Mouse (Mus musculus) mature B cell (primary cell): ENCODE results near the gene Tenm4.
"Not testable (repeated sequence)": the region's sequence is repeated elsewhere in the genome, so short reads cannot be mapped to it uniquely, and the experiment has no call there.

Source experiments
- in situ Hi-C: fragments of 300-500 bp; cut with MboI; formaldehyde crosslinking; loops from 2 replicates; pipeline ENCODE4 v1.14.3; 2019

Gene Tenm4

DNA sequence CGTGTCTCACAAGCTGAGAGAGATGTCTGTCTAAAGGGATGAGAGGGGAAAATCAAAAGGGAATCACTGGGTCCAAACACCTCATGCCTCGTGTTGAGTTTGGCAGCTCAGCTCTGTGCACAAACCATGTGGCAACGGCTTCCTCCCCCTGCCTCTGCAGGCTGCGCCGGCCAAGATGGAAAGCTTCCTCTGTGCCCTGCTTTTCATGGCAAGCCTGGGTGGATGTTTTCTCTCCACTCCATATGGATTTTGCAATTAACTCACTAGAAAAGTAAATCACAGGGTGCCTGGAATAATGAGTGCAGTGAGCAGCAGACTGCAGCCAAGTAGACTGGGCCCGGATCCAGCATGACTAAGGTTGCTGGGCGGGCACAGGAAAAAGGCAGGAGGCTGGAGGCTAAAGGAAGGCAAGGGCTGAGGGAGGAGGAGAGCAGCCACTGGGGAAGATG lies 404.2 kb downstream of the Tenm4 start:
- in situ Hi-C loops = no loop called here

DNA sequence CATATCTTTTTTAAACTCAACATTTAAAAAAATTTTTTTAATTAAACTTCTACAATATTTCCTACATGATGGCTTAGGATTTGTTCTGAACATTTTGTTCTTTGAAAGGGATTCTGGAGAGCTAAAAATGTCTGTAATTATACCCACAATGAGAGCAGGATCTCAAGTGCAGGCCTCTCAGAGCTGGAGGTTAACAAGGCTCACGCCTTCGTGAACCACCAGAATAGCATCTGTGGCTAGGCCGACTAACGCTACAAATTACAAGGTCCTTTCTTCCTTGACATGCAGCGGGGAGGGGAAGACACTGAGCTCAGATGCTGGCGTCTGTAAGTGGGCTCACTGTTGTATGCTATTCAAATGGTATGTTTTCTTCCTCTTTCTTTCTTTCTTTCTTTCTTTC lies 411.7 kb downstream of the Tenm4 start:
- in situ Hi-C loops = no loop called here

DNA sequence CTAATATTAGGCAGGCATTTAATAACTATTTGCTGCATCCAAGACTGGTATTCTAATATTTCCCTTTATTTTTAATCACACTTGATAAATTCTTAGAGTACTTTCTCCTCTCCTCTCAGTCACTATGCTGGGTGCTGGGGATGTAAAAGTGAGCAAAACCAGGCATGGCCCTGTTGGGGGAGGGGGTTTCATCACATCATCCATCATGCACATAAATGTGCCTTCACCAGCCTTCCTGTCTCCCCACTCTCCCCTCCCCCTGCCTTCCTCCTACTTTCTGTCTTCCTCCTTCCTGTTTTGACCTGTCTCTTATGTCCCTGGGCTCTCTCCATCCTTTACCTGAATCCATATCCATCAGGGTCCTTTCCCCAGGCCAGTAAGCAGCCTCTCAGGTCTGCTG lies 416.4 kb downstream of the Tenm4 start:
- in situ Hi-C loops = no loop called here

DNA sequence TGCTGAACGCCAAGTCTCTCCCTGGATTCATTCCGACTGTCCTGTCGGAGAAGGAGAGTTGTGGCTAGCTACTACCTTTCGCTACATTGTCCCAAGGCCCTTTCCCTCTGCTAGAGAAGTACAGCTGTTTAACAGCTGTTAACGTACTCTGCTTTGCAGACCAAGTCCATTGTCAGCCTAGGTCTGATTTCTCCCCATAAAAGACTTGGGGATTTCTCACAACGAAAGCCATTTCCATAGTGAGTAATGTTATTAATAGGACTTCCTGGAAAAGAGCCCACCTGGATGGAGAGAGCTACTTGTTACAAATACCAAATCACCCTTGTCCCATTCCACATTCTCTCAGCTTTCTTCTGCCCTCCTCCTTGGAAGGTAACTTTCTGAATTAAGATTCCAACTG lies 417.5 kb downstream of the Tenm4 start:
- in situ Hi-C loops = no loop called here

DNA sequence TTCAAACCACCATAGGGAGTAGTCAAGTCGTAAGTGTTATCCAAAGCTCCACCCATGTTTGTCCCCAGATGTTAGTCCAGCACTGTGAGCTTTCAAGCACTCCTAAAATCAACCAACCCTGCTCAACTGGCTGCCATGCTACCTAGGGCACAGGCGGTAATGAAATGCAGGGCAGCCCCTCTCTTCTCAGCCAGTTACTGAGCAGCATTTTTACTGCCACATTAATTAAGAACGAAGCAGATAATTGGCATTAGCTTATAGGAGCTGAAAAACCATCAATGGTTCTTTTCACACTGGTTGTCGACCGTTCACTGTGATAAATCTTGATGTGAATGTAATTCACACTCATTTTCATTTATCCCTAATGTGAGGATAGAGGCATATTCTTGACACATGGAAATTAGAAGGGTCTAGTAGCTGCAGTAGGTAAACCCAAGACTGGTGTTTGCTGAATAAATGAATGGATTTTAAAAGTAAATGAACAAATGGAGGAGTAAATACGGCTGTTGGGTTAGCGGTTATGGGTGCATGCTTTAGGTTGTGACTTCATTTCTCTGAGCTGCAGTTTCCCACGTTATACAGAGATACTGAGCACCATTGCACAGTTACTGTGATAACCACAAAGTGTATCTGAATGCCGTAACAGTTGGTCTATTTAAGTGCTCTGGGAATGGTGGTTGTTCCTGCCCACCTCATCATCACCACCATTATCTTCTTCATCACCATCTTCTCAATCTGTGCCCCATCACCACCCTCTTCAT lies 424.7 kb downstream of the Tenm4 start:
- in situ Hi-C loops = no loop called here

DNA sequence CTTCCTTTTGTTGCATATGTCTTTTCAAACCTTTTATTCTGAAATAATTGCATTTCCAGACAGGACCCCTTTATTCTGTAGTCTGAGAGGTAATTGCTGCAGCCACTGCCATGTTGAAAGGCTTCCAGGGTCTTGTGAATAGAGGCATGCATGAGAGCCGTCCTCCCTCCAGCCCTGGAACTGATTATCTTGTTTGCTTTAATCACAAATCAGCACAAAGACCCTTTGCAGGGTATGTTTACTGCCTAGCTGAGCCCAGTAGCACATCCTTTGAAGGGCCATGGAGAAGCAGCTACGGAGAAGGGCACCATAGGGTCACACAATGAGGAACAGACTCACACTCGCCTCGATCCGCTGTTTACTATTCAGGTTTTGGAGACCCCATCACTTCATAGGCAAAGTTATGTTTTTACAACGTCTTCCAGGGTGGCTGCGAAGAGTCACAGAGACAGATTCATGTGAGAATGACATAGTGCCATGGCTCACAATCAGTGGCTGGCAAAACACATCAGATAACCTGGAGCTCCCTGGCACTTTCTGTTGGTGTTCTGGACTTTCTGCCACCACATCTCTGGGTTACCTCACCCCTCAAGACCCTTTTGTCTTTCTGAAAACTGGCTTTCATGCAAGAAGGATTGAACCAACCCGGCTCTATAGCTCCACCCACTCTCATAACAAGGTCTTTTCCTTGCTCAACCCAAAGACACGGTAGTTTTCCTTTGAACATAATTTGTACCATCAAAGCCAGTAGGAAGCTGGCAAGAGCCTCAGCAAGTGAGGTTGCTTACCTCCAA lies 425.6 kb downstream of the Tenm4 start:
- in situ Hi-C loops = no loop called here

DNA sequence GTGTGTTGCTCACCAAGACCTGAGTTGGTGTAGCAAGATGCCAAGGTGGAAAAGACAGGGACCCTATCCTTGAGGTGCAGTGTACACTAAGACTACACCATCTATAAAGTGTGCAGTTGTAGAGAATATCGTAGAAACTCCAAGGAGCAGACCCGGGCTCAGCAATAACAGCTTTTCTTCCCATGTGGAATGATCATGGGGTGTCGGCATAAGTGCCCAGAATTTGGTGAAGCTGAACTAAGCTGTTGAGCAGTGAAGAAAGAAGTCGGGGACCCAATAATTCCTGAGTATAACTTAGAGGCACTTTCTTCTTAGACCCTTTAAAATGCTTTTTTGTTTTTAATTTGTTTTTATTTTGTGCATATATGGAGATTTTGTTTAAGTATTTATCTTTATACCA lies 426.8 kb downstream of the Tenm4 start:
- in situ Hi-C loops = no loop called here

DNA sequence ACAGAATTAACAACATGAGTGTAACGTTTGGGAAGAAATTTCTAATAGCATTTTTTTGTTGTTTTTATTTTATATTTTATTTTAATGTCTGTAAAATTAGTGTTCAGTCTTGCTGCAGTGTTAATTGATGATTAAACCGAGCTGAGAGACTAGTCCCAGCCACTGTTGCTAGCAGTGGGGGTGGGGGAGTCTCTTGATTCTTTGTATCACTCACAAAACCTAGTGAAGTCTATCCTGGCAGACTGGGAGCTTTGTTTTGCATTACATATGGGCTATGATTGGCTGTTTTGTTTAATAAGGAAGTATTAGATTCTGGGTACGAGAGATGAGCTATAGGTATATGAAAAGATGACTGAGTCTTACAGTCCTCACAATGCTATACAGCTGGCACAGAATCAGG lies 428.0 kb downstream of the Tenm4 start:
- in situ Hi-C loops = no loop called here

DNA sequence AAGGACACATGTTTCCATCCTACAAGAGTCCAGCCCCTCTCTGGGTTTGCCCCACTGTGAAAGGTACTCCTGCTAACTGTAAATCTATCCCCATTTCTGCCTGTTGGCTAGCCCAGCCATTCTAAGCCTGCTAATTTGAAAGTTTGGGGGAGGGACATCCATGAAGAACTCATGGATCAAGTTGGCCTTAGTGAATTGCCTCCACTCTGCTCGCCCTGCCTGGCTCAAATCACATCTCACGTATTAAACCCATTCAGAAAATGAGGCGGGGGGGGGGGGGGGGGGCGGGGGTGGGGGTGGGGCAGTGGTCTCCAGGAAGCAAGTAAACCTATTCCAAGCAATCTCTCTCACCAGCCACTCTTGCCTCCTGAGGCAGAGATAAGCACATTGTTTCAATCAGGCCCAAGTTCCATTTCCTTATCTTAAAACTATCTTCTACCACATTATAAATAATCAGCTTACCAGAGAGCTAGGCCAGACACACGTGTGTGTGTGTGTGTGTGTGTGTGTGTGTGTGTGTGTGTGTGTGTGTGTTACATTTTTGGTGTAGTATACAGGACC lies 429.4 kb downstream of the Tenm4 start:
- in situ Hi-C loops = no loop called here

DNA sequence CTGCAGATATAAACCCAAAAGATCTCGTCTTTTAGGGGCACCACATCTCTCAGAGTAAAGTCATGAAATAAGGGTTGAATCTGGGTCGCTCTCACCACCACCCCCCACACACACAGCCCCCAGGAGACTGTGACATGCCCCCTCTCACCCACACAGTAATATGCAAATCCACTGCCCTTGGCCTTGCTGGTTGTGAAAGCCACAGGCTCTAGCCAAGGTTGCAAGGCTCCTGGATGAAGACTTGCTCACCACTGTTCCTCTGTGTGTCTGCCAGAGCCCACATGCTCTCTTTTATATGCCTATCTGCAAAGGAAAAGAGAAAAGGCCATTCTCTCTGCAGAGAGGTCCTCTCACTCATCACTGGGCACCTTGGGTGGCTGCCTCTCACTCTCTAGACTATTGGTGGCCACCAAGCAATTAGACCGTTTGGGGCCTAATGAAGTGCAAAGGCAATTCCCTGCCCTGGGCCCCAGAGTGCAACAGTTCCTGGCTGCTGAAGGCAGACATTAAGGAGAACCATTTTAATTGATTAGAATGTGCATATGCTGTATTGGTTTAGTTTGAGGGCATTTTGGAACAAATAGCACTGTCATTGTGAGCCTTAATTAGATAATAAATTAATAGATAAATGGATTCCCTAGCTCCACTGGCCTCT lies 433.2 kb downstream of the Tenm4 start:
- in situ Hi-C loops = no loop called here

DNA sequence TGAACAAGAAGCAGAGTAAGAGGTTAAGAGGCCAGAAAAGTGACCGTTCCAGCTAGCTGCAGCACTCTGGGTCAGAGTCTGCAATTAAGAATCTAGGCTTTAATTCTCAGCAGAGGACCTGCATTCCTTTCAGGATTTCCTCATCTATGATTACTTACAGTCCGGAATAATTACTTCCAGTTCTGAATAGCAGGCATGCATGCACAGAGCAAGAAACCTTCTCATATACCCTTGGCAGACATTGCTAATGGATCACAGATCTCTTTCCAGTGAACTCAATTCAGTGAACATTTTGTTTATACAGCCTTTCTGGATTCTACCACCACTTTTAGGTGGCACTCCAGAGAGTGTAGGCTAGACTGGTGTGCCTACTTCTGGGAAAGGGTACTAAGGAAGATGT lies 434.3 kb downstream of the Tenm4 start:
- in situ Hi-C loops = no loop called here

DNA sequence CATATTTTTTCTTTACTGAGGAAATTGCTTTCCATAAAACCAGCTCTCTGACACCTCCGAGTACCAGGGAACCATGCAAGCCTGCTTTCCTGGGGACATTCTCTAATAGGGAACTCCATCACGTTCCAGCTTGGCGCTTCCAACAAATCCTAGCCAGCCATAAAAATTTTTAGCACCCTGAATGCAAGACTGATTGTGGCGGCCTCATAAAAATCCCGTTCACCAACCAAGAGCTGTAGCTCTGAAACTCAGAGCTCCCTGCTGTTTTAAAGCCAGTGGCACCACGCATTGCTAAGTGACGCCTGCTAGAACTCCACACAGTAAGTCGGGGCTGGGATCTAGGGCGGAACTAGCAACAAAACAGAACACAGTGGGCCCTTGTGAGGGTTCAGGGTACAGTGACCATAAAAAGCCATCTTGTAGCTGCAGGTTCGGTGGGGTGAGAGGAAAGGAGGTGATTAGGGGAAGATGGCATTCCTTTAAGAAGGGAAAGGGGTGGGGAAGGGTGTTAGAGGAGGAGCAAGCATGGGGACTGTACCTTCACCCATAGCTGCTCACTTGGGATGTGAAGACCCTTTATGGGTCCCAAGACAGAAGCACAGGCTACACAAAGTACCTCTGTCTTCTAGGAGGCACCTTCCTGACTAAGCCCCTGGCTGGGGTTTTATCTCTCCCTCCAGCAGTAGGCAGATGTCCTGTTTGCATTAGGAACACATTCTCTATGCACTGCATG lies 439.0 kb downstream of the Tenm4 start:
- in situ Hi-C loops = no loop called here

DNA sequence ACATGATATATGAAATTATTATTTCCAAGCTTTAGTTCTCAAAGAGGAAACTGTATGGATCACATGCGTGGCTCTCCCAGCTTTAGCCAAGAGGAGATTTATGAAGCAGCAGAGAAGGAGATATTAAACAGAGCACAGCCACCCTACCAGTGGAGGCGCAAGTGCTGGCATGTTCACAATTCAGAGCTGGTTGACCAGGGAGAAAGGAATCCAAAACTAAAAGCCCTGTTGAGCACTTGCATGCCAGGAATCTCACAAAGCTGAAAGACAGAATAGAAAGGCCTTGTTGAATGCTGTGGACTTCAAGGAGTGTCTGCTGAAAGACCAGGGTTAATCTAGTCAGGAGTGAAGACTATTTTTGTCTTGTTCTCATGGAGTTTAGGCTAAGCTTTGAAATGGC lies 446.3 kb downstream of the Tenm4 start:
- in situ Hi-C loops = no loop called here

DNA sequence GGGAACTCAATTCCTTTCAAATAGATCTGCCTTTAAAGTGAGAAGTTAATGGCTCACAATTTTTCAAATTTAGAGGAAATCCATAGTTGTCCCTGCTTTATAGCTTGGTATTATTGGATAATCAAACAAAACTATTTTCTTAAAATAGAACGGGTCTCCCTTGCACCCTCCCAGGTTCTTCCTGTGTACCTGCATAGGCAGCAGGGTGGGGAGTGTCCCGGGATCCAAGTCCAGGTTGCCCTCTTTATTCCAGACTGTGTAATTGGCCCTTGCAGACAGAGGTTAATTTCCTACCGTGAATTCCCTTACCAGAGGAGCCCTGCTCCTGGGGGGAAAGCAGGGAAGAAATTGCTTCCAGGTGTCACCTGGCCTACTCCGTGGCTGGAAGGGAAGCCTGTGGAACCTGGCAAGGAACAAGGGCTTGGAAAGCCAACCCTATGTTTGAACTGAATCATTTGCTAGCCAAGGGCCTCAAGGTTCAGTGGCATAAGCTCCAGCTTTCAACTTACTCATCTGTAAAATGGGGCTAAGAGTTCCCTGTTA lies 449.0 kb downstream of the Tenm4 start:
- in situ Hi-C loops = no loop called here

DNA sequence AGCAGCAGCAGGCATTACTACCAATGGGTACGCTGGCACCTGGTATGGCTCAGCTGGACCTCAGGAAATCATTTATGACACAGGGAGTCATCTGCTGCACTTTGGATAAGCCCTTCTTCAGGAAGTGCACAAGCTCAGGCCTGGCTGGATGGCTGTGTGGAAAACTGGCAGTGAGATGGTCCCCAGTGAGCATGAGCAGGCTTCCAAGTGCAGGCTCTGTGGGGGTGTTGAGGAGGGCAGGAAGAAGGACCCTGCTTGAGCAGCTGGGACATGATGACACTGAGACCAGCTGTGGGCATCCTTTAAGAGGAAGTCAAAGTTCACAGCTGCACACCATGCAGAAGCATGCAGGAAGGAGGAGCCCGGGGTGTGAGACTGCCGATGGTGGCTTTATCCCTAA lies 455.3 kb downstream of the Tenm4 start:
- in situ Hi-C loops = no loop called here

DNA sequence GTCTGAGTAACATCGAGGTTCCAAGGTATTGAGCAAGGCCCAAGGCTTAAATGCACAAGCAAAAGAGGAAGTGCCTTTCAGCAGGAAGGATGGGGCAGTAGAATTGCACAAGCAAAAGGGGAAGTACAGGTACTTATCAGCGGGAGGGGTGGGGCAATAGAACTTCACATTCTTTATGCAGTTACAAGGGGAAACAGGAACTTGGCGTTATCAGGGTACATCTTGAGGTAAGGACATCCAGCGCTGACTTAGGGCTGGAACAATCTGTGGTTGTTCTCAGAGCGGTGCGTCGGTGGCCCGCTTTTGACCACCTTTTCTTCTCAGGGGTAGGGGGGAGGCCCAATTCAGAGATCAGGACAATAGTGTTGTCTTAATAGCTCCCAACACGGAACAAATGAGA lies 459.5 kb downstream of the Tenm4 start:
- in situ Hi-C loops = not testable (repeated sequence)

DNA sequence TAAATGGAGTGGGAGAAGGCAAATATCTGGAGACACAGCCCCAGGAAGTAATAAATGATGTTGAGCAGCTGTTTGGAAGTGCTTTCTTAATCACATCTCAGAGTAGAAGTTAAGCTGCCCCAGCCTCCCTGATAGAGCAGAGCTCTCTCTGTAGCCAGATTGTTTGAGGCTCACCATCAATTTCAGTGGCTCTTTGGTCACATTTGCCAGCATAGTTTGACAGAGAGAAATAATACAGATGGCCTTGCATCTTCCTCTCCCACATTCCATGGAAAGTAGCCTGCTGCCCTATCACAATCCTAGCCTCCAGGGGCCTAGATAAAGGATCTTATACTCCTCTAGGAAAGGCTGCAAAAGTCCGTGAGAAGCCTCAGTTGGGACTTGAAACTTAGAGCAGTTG lies 462.0 kb downstream of the Tenm4 start:
- in situ Hi-C loops = no loop called here

DNA sequence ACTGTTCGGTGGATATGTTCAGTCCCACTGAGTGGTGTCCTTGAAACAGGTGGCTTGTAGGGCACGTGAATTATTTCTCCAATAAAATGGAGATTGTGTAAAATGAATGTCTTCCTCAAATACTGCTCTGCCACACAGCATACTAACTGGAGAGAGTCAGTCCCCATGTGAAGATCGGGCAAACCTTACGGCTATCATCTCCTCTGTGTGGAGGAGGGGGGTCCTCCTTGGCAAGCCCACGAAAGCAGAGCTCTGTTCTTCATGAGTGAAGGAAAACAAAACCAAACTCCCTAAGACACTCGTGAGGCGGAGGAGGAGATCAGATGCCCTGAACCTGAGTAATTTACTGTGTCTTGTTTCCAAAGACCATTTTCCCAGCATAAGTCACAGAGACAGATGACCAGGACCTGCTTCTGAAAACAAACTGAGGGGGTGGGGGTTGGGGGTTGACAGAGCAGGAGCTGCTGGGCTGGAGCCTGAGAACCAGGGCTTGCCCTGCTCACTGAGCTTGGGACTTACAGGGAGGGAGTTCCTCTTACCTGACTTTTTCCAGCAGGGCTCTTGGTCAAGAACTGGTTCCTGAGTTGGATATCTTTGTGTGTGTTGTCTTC lies 464.9 kb downstream of the Tenm4 start:
- in situ Hi-C loops = no loop called here

DNA sequence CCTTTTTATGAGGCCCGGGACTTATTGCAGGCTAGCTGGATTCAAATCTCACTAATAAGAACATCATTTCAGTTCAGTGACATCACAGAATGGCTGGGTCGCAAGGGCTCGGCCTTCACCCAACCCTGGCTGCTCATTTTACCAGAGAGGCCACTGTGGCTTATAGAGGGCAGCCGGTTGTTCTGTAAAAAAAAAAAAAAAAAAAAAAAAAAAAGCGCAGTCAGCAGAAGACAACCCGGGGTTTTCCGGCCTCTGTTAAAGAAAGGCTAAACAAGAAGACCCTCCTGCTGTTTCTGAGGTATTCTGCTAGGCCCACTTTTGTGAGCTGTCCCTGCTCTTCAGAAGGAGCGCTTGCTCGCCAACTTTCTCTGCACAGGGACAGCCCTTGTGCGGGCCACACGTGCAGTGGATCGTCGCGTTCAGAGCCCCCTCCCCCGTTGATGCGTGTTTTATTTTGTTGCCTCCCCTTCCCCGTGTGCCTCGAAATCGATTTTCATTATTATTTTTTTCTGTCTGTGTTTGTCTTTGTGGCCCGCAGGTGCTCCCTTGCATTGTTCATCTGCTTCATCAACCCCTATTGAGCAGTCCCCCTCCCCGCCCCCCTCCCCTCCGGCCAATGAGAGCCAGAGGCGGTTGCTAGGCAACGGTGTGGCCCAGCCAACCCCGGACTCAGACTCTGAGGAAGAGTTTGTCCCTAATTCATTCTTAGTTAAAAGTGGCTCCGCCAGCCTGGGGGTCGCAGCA lies 472.6 kb downstream of the Tenm4 start:
- in situ Hi-C loops = no loop called here

DNA sequence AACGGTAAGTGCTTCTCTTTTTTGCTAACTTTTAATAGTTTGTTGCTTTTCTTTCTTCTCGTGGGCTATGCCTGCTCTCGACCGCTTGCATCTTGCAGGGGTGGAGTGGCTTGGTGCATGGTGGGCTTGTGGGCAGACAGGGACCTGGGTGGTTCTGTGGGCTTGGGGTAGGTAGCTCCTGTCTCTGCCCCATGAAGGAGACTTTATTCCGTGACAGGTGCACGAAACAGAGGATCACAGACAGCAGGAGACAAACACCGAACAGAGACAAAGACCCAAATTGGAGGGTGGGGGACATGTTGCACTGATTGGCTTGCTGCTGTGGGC lies 473.1 kb downstream of the Tenm4 start:
- in situ Hi-C loops = no loop called here

DNA sequence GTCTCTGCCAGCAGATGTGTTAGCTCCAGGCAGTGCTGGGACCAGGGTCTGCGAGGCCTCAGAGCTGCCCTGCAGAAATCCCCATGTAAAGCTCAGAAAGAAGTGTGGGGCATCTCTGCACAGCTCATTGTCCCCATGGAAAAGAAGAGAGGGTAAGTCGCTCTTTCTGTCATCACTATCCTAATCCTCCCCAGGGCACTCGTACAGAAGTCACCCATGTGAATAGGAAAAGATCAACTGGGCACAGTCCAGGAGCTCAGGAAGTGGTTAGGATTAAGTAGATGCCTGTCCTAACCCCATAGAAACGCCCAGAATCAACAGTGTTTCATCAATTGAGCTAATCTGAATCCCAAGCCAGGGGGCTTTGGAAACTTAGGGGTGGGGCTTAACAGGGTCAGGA lies 476.6 kb downstream of the Tenm4 start:
- in situ Hi-C loops = no loop called here
